Mouse (Mus musculus) heart, embryonic 10.5 days (tissue): ENCODE data around the gene Scfd2. TPM values are rescaled to one million over a fixed set of nuclear protein-coding genes. Genes with fewer than 3 reads are reported as not detected.

Source experiments
- DNase-seq: peaks from one replicate; pipeline ENCODE4 v3.0.0-alpha.2; 2017; ENCODE audit warnings: low spot score
- H3K27ac ChIP-seq: fragments of 300-500 bp; sonication (generic); 2 replicates; pipeline ENCODE4 v1.5.1; 2016; ENCODE audit warnings: mild to moderate bottlenecking
- H3K27me3 ChIP-seq: fragments of 300-500 bp; sonication (generic); 2 replicates; pipeline ENCODE4 v1.6.1; 2016; ENCODE audit warnings: mild to moderate bottlenecking; ENCODE audit not compliant: poor library complexity, insufficient read depth, severe bottlenecking
- H3K36me3 ChIP-seq: fragments of 300-500 bp; sonication (generic); 2 replicates; pipeline ENCODE4 v1.6.1; 2016; ENCODE audit warnings: mild to moderate bottlenecking, moderate library complexity
- H3K4me1 ChIP-seq: fragments of 300-500 bp; sonication (generic); 2 replicates; pipeline ENCODE4 v1.6.1; 2016; ENCODE audit warnings: mild to moderate bottlenecking
- H3K4me3 ChIP-seq: fragments of 300-500 bp; sonication (generic); 2 replicates; pipeline ENCODE4 v1.5.1; 2016; ENCODE audit warnings: mild to moderate bottlenecking, moderate library complexity
- H3K9me3 ChIP-seq: fragments of 300-500 bp; sonication (generic); 2 replicates; pipeline ENCODE4 v1.6.1; 2016; ENCODE audit warnings: mild to moderate bottlenecking, moderate library complexity
- WGBS: fragments of 180-500 bp; shearing (Covaris S2); methylation state at CpG from one replicate; pipeline ENCODE4 v1.1.7; 2016; 5-methylcytosine and 5-hydroxymethylcytosine counted together
- polyA plus RNA-seq: library from polyadenylated mRNA; unstranded; fragments of >200 nt; fragmentation: Nextera tagmentation; extraction: Ambion mirVana; gene quantifications from 2 replicates; pipeline ENCODE4 v1.2.1, GENCODE M21; 2016

The Scfd2 gene
- polyA plus RNA-seq, 1 experiment from 2014 or later, result 17.3 TPM

GRCm38 (mm10) chr5:74388101-74388500, 143.5 kb downstream of the Scfd2 start:
- 44% methylated on average over 6 of the region's 6 CpGs for whole genome bisulfite sequencing
- H3K4me1 ChIP-seq, result peaks cover 27% of the 10 kb centered on the region; the same call in 1 of the 2 replicates

GRCm38 (mm10) chr5:74387143-74387886, 144.2 kb downstream of the Scfd2 start:
- no peak for DNase-seq
- H3K4me3 ChIP-seq, result no peak overlapping the region
- peaks cover 30% of the 10 kb centered on the region; the same call in 1 of the 2 replicates for H3K4me1 ChIP-seq
- no peak overlapping the region for H3K27ac ChIP-seq
- no peaks in the 10 kb centered on the region for H3K9me3 ChIP-seq
- 41% methylated on average over 1 of the region's 1 CpGs for WGBS
- H3K36me3 ChIP-seq, result no peaks in the 10 kb centered on the region
- H3K27me3 ChIP-seq, result no peaks in the 10 kb centered on the region

More at GRCm38 (mm10) chr5:74388101-74388500, 143.5 kb downstream of the Scfd2 start:
- Histone ChIP-seq H3K9me3 (no peaks in the 10 kb centered on the region), H3K4me3 (no peak overlapping the region), H3K27me3 (no peaks in the 10 kb centered on the region), H3K27ac (0 out of 2 replicates have a peak overlapping the region, but pooled peaks have one; percentile 59), H3K36me3 (no peaks in the 10 kb centered on the region)
- DNase-seq, result no peak

- no peak for DNase-seq
- H3K4me3 ChIP-seq, result no peak overlapping the region
- H3K36me3 ChIP-seq, result no peaks in the 10 kb centered on the region
- H3K27me3 ChIP-seq, result no peaks in the 10 kb centered on the region
- H3K27ac ChIP-seq, result no peak overlapping the region
- H3K4me1 ChIP-seq, result peaks cover 9% of the 10 kb centered on the region; the same call in 1 of the 2 replicates
- WGBS, result 60% methylated on average over 5 of the region's 5 CpGs
- no peaks in the 10 kb centered on the region for H3K9me3 ChIP-seq
These were observed 151.5 kb downstream of the Scfd2 start for GRCm38 (mm10) chr5:74380045-74380444.

GRCm38 (mm10) chr5:74366710-74367101, 164.9 kb downstream of the Scfd2 start:
- DNase-seq, result no peak
- Histone ChIP-seq H3K36me3 (no peaks in the 10 kb centered on the region), H3K4me1 (peaks cover 29% of the 10 kb centered on the region), H3K9me3 (no peaks in the 10 kb centered on the region), H3K27ac (no peak overlapping the region), H3K27me3 (no peaks in the 10 kb centered on the region), H3K4me3 (no peak overlapping the region)
- WGBS, result 82% methylated on average over 9 of the region's 9 CpGs

- H3K36me3 ChIP-seq, result no peaks in the 10 kb centered on the region
- no peak overlapping the region for H3K4me3 ChIP-seq
- 61% methylated on average over 4 of the region's 4 CpGs for WGBS
- DNase-seq, result no peak
- H3K9me3 ChIP-seq, result no peaks in the 10 kb centered on the region
- H3K4me1 ChIP-seq, result peaks cover 34% of the 10 kb centered on the region
- peak overlapping the region; percentile 52; the same call in 1 of the 2 replicates for H3K27ac ChIP-seq
- no peaks in the 10 kb centered on the region for H3K27me3 ChIP-seq
These were observed 165.4 kb downstream of the Scfd2 start for GRCm38 (mm10) chr5:74365984-74366709.

- Histone ChIP-seq H3K36me3 (no peaks in the 10 kb centered on the region), H3K27ac (no peak overlapping the region), H3K27me3 (no peaks in the 10 kb centered on the region), H3K4me3 (no peak overlapping the region), H3K9me3 (no peaks in the 10 kb centered on the region), H3K4me1 (peaks cover 39% of the 10 kb centered on the region)
- WGBS, result 91% methylated on average over 6 of the region's 6 CpGs
- no peak for DNase-seq
These were observed 166.2 kb downstream of the Scfd2 start for GRCm38 (mm10) chr5:74365408-74365807.

GRCm38 (mm10) chr5:74363296-74363695, 168.3 kb downstream of the Scfd2 start:
- 50% methylated on average over 1 of the region's 1 CpGs for WGBS
- H3K36me3 ChIP-seq, result no peaks in the 10 kb centered on the region
- DNase-seq, result no peak
- H3K27ac ChIP-seq, result peak overlapping the region; percentile 23; the same call in 1 of the 2 replicates
- H3K4me1 ChIP-seq, result peaks cover 41% of the 10 kb centered on the region
- H3K4me3 ChIP-seq, result no peak overlapping the region
- H3K27me3 ChIP-seq, result no peaks in the 10 kb centered on the region
- H3K9me3 ChIP-seq, result no peaks in the 10 kb centered on the region

- WGBS, result 14% methylated on average over 5 of the region's 5 CpGs
- peak overlapping the region; percentile 74; the same call in 1 of the 2 replicates for H3K27ac ChIP-seq
These were observed 170.0 kb downstream of the Scfd2 start for GRCm38 (mm10) chr5:74361531-74361930.

GRCm38 (mm10) chr5:74358033-74358432, 173.5 kb downstream of the Scfd2 start:
- Histone ChIP-seq H3K27me3 (no peaks in the 10 kb centered on the region), H3K9me3 (no peaks in the 10 kb centered on the region), H3K4me1 (peaks cover 34% of the 10 kb centered on the region), H3K4me3 (no peak overlapping the region), H3K36me3 (no peaks in the 10 kb centered on the region), H3K27ac (peak overlapping the region; percentile 37; the same call in 1 of the 2 replicates)
- DNase-seq, result peak; percentile 80
- WGBS, result 35% methylated on average over 8 of the region's 8 CpGs

More at GRCm38 (mm10) chr5:74361531-74361930, 170.0 kb downstream of the Scfd2 start:
- peaks cover 42% of the 10 kb centered on the region for H3K4me1 ChIP-seq
- no peaks in the 10 kb centered on the region for H3K9me3 ChIP-seq
- H3K36me3 ChIP-seq, result no peaks in the 10 kb centered on the region
- H3K4me3 ChIP-seq, result no peak overlapping the region
- DNase-seq, result peak; percentile 94
- H3K27me3 ChIP-seq, result no peaks in the 10 kb centered on the region

- Histone ChIP-seq H3K9me3 (no peaks in the 10 kb centered on the region), H3K36me3 (no peaks in the 10 kb centered on the region), H3K27ac (no peak overlapping the region), H3K27me3 (no peaks in the 10 kb centered on the region), H3K4me3 (no peak overlapping the region), H3K4me1 (peaks cover 15% of the 10 kb centered on the region)
- 54% methylated on average over 2 of the region's 2 CpGs for WGBS
- DNase-seq, result no peak
These were observed 176.0 kb downstream of the Scfd2 start for GRCm38 (mm10) chr5:74355416-74356177.

GRCm38 (mm10) chr5:74350909-74351308, 180.7 kb downstream of the Scfd2 start:
- 79% methylated on average over 4 of the region's 4 CpGs for WGBS

GRCm38 (mm10) chr5:74348079-74348870, 183.3 kb downstream of the Scfd2 start:
- no peaks in the 10 kb centered on the region for H3K36me3 ChIP-seq
- no peaks in the 10 kb centered on the region for H3K9me3 ChIP-seq
- H3K4me3 ChIP-seq, result no peak overlapping the region
- H3K4me1 ChIP-seq, result peaks cover 13% of the 10 kb centered on the region
- H3K27ac ChIP-seq, result no peak overlapping the region
- H3K27me3 ChIP-seq, result no peaks in the 10 kb centered on the region
- WGBS, result 57% methylated on average over 11 of the region's 11 CpGs
- no peak for DNase-seq

More at GRCm38 (mm10) chr5:74350909-74351308, 180.7 kb downstream of the Scfd2 start:
- no peak for DNase-seq
- no peaks in the 10 kb centered on the region for H3K36me3 ChIP-seq
- H3K9me3 ChIP-seq, result no peaks in the 10 kb centered on the region
- peaks cover 19% of the 10 kb centered on the region for H3K4me1 ChIP-seq
- H3K4me3 ChIP-seq, result no peak overlapping the region
- H3K27me3 ChIP-seq, result no peaks in the 10 kb centered on the region
- H3K27ac ChIP-seq, result no peak overlapping the region
